Mouse (Mus musculus): ENCODE data around the gene Nlrp3. TPM values are rescaled to one million over a fixed set of nuclear protein-coding genes. Genes with fewer than 3 reads are reported as not detected.
A peak's percentile ranks its signal among the peaks of the same experiment; 100 is the strongest.
"Not testable (repeated sequence)": the region's sequence is repeated elsewhere in the genome, so short reads cannot be mapped to it uniquely, and the experiment has no call there.

Gene Nlrp3
- polyA plus RNA-seq, 1 experiment from 2014 or later = not detected

DNA sequence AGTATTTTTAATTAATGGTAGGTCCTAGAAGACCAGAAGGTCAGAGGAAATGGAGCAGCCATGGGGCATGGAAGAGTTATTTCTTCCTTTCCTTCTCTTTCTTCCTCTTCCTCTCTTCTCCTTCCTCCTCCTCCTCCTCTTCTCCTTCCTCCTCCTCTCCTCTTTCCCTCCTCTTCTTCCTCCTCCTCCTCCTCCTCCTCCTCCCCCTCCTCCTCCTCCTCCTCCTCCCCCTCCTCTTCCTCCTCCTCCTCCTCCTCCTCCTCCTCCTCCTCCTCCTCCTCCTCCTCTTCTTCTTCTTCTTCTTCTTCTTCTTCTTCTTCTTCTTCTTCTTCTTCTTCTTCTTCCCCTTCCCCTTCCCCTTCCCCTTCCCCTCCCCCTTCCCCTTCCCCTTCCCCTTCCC lies 34.8 kb downstream of the Nlrp3 start, which contains the start of gene Olfr222:
Gene Olfr222, minus strand, starts transcription at position 101 of the 400 bp plus-strand sequence.
- not testable (repeated sequence) for H3K4me3 ChIP-seq (replicated peaks; ENCODE audit: low read depth, low read length); ATAC-seq (ENCODE audit: low FRiP score, low TSS enrichment); DNase-seq; H3K36me3 ChIP-seq (ENCODE audit: control insufficient read depth, insufficient read depth, low read length); H3K27ac ChIP-seq (replicated peaks; ENCODE audit: low read depth, low read length); H3K4me2 ChIP-seq (ENCODE audit: low read length); H3K4me1 ChIP-seq (ENCODE audit: control insufficient read depth, insufficient read depth, low read length); H3K9ac ChIP-seq (replicated peaks; ENCODE audit: low read length); H3K27me3 ChIP-seq (ENCODE audit: control insufficient read depth, insufficient read depth, low read length); H3K9me3 ChIP-seq (ENCODE audit: control insufficient read depth, low read length)

DNA sequence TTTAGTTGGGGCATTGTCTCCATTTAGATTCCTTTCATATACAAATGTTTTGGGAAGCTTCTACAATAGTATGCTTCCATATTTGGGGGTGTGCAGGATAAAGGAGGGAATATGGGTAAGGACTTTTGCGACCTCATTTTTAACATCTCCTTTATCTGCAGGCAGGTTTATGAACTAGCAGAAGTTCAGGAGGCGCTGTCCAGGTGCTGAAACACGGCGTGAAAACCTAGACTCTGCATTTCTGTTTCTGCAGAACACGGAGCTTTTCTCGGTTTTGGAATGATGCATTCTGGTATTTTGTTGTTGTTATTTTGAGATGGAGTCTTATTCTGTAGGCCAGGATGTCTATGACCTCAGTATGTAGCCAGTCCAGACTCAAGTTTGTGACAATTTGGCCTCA lies 43.2 kb downstream of the Nlrp3 start:
- Histone ChIP-seq H3K4me3 (replicated peaks; ENCODE audit: low read depth, low read length) (no peak overlapping the region), H3K36me3 (ENCODE audit: control insufficient read depth, insufficient read depth, low read length) (no peaks in the 10 kb centered on the region), H3K27ac (replicated peaks; ENCODE audit: low read depth, low read length) (no peak overlapping the region), H3K27me3 (ENCODE audit: control insufficient read depth, insufficient read depth, low read length) (no peaks in the 10 kb centered on the region), H3K9me3 (ENCODE audit: control insufficient read depth, low read length) (no peaks in the 10 kb centered on the region), H3K9ac (replicated peaks; ENCODE audit: low read length) (no peak overlapping the region), H3K4me1 (ENCODE audit: control insufficient read depth, insufficient read depth, low read length) (no peaks in the 10 kb centered on the region), H3K4me2 (ENCODE audit: low read length) (no peak overlapping the region)
- WGBS = 37% methylated on average over 6 of the region's 6 CpGs
- DNase-seq (peak; percentile 17), ATAC-seq (ENCODE audit: low FRiP score, low TSS enrichment) (no peak)

DNA sequence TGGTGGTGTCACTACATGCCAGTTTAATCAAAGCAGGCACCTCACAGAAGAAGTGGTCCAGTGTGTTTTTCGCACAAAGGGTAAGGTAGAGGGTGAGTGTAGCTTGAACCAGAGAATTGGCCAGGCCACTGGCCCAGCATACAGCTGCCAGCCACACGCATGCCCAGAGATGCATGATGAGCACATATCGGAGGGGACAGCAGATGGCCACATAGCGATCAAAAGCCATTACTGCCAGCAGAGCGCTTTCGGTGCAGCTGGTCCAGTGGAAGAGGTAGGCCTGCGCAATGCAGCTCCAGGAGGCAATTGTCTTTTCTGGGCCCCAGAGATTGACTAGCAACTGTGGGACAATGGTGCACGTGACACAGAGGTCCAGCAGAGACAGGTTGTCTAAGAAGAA lies 48.1 kb downstream of the Nlrp3 start:
- H3K36me3 ChIP-seq (ENCODE audit: control insufficient read depth, insufficient read depth, low read length) = no peaks in the 10 kb centered on the region
- DNase-seq (no peak), ATAC-seq (ENCODE audit: low FRiP score, low TSS enrichment) (no peak)
- no peaks in the 10 kb centered on the region for H3K27me3 ChIP-seq (ENCODE audit: control insufficient read depth, insufficient read depth, low read length)
- no peak overlapping the region for H3K4me3 ChIP-seq (replicated peaks; ENCODE audit: low read depth, low read length)
- H3K9ac ChIP-seq (replicated peaks; ENCODE audit: low read length) = no peak overlapping the region
- no peaks in the 10 kb centered on the region for H3K9me3 ChIP-seq (ENCODE audit: control insufficient read depth, low read length)
- H3K27ac ChIP-seq (replicated peaks; ENCODE audit: low read depth, low read length) = no peak overlapping the region
- no peaks in the 10 kb centered on the region for H3K4me1 ChIP-seq (ENCODE audit: control insufficient read depth, insufficient read depth, low read length)
- 82% methylated on average over 8 of the region's 8 CpGs for WGBS
- H3K4me2 ChIP-seq (ENCODE audit: low read length) = no peak overlapping the region

DNA sequence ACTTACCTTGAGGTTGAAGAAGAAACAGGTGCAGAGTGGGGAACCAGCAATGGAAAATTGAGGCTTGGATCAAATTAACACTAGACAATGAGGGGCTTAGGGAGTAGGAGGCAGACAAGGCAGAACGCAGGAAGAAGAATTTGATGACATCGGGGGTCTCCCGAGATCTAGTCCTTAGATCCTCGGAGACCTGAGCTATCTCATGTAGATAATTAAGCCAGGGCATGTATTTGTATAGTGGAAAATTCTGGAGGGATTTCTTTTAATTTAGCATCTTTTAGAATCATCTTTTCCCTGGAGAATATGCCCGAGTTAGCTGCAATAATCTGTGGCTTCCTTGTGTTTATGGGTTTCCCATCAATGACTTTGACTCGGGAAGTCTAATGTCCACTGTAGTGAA lies 51.8 kb downstream of the Nlrp3 start, which contains the start of gene Olfr223:
Gene Olfr223, minus strand, starts transcription at position 101 of the 400 bp plus-strand sequence.
- no peak within 1 kb of the TSS for H3K9ac ChIP-seq (replicated peaks; ENCODE audit: low read length)
- WGBS = 84% methylated on average over 6 of the region's 6 CpGs
- H3K9me3 ChIP-seq (ENCODE audit: control insufficient read depth, low read length) = no peaks in the 10 kb centered on the region
- ATAC-seq (ENCODE audit: low FRiP score, low TSS enrichment) = no peak
- no peak within 1 kb of the TSS for H3K4me3 ChIP-seq (replicated peaks; ENCODE audit: low read depth, low read length)
- DNase-seq = no peak
- no peaks in the 10 kb centered on the region for H3K27me3 ChIP-seq (ENCODE audit: control insufficient read depth, insufficient read depth, low read length)
- H3K27ac ChIP-seq (replicated peaks; ENCODE audit: low read depth, low read length) = no peak within 1 kb of the TSS
- no peaks in the 10 kb centered on the region for H3K4me1 ChIP-seq (ENCODE audit: control insufficient read depth, insufficient read depth, low read length)
- no peak within 1 kb of the TSS for H3K4me2 ChIP-seq (ENCODE audit: low read length)
- H3K36me3 ChIP-seq (ENCODE audit: control insufficient read depth, insufficient read depth, low read length) = no peaks in the 10 kb centered on the region

DNA sequence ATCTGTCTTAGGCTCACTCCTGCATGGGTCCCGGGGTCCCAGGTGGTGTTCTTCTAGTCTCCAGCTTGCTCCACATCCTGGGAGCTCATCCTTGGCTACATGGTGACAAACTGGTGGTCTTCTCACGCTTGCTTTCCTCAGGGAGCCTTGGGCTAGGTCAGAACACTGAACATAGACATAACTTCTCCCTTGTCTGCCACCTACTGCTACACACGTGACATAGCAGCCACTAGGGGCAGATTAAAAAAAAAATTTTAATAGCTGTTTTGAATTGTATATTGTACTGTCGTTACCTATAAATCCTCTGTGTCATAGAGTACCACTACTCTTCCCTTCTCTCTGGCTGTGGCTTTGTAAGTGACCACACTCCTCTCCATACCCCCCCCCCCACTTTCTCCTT lies 54.7 kb downstream of the Nlrp3 start:
- no peaks in the 10 kb centered on the region for H3K4me1 ChIP-seq (ENCODE audit: control insufficient read depth, insufficient read depth, low read length)
- no peak overlapping the region for H3K9ac ChIP-seq (replicated peaks; ENCODE audit: low read length)
- H3K4me3 ChIP-seq (replicated peaks; ENCODE audit: low read depth, low read length) = no peak overlapping the region
- no peak overlapping the region for H3K4me2 ChIP-seq (ENCODE audit: low read length)
- H3K36me3 ChIP-seq (ENCODE audit: control insufficient read depth, insufficient read depth, low read length) = no peaks in the 10 kb centered on the region
- no peak overlapping the region for H3K27ac ChIP-seq (replicated peaks; ENCODE audit: low read depth, low read length)
- DNase-seq (peak; percentile 7), ATAC-seq (ENCODE audit: low FRiP score, low TSS enrichment) (no peak)
- H3K9me3 ChIP-seq (ENCODE audit: control insufficient read depth, low read length) = no peaks in the 10 kb centered on the region
- H3K27me3 ChIP-seq (ENCODE audit: control insufficient read depth, insufficient read depth, low read length) = no peaks in the 10 kb centered on the region
- WGBS = 49% methylated on average over 4 of the region's 4 CpGs

DNA sequence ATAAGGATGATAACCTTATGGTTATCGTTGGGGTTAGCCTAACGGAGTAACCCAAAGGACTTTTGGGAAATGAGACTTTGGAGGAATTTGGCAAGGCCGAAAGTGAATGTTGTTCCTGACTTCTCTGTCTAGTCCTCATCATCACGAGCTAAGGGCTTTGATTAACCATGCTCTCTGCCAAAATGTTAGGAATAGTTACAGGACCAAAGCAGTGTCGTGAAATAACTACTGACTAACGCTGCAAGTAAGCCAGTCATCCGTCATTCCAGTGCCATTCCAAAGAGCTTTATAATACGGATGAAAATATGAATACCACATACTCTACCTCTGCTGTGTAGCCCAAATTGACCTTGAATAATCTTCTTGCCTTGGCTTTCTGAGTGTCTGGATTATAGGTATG lies 55.6 kb downstream of the Nlrp3 start:
- WGBS = 90% methylated on average over 8 of the region's 8 CpGs

DNA sequence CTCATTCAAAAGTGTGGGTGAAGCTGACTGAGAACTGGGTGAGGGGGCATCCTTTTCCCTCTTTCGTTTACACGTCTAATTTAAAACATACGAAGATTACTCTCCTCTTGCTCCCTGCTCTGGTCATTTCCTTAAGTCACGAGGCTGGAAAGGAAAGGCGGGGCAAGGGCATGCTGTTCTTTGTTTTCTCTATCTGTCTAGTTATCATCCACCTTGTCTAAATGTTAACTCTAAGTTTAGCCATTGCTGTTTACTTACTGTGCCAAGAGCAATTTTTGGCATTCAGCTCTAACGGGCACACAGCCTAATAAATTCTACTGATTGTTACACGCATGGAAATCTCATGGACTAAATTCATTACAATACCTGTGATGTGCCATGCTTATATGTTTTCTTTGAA lies 57.8 kb downstream of the Nlrp3 start:
- Histone ChIP-seq H3K4me3 (replicated peaks; ENCODE audit: low read depth, low read length) (no peak overlapping the region), H3K9ac (replicated peaks; ENCODE audit: low read length) (no peak overlapping the region), H3K27ac (replicated peaks; ENCODE audit: low read depth, low read length) (no peak overlapping the region), H3K9me3 (ENCODE audit: control insufficient read depth, low read length) (no peaks in the 10 kb centered on the region), H3K27me3 (ENCODE audit: control insufficient read depth, insufficient read depth, low read length) (no peaks in the 10 kb centered on the region), H3K4me1 (ENCODE audit: control insufficient read depth, insufficient read depth, low read length) (no peaks in the 10 kb centered on the region), H3K36me3 (ENCODE audit: control insufficient read depth, insufficient read depth, low read length) (no peaks in the 10 kb centered on the region), H3K4me2 (ENCODE audit: low read length) (no peak overlapping the region)
- DNase-seq = no peak
- no peak for ATAC-seq (ENCODE audit: low FRiP score, low TSS enrichment)
- 82% methylated on average over 7 of the region's 7 CpGs for WGBS

More for the DNA sequence above, 55.6 kb downstream of the Nlrp3 start:
- no peak for ATAC-seq (ENCODE audit: low FRiP score, low TSS enrichment)
- Histone ChIP-seq H3K27me3 (ENCODE audit: control insufficient read depth, insufficient read depth, low read length) (no peaks in the 10 kb centered on the region), H3K36me3 (ENCODE audit: control insufficient read depth, insufficient read depth, low read length) (no peaks in the 10 kb centered on the region), H3K4me2 (ENCODE audit: low read length) (no peak overlapping the region), H3K4me1 (ENCODE audit: control insufficient read depth, insufficient read depth, low read length) (no peaks in the 10 kb centered on the region), H3K27ac (replicated peaks; ENCODE audit: low read depth, low read length) (no peak overlapping the region), H3K4me3 (replicated peaks; ENCODE audit: low read depth, low read length) (no peak overlapping the region), H3K9me3 (ENCODE audit: control insufficient read depth, low read length) (no peaks in the 10 kb centered on the region), H3K9ac (replicated peaks; ENCODE audit: low read length) (no peak overlapping the region)
- no peak for DNase-seq

DNA sequence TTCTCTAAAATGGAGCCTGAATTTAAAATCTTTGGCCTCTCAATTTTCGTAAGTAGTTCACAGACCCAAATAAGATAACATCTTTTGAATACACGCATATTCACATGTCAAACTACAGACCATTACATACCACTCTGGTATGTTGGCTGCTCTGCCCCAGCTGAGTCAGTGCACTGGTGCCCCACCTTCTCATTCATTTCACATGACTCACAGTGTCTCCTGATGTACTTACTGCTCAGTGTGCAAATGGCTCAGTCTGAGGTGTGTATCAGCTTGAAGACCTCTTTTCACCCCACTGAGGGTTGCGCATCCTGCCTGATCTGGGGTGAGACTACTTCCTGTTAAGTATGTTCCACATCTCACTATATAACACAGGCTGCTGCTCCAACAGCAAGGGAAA lies 59.5 kb downstream of the Nlrp3 start:
- no peak for DNase-seq
- ATAC-seq (ENCODE audit: low FRiP score, low TSS enrichment) = no peak
- H3K9ac ChIP-seq (replicated peaks; ENCODE audit: low read length) = no peak overlapping the region
- no peaks in the 10 kb centered on the region for H3K36me3 ChIP-seq (ENCODE audit: control insufficient read depth, insufficient read depth, low read length)
- H3K9me3 ChIP-seq (ENCODE audit: control insufficient read depth, low read length) = no peaks in the 10 kb centered on the region
- no peaks in the 10 kb centered on the region for H3K27me3 ChIP-seq (ENCODE audit: control insufficient read depth, insufficient read depth, low read length)
- H3K4me1 ChIP-seq (ENCODE audit: control insufficient read depth, insufficient read depth, low read length) = no peaks in the 10 kb centered on the region
- no peak overlapping the region for H3K27ac ChIP-seq (replicated peaks; ENCODE audit: low read depth, low read length)
- H3K4me3 ChIP-seq (replicated peaks; ENCODE audit: low read depth, low read length) = no peak overlapping the region
- 92% methylated on average over 3 of the region's 3 CpGs for WGBS
- H3K4me2 ChIP-seq (ENCODE audit: low read length) = no peak overlapping the region

DNA sequence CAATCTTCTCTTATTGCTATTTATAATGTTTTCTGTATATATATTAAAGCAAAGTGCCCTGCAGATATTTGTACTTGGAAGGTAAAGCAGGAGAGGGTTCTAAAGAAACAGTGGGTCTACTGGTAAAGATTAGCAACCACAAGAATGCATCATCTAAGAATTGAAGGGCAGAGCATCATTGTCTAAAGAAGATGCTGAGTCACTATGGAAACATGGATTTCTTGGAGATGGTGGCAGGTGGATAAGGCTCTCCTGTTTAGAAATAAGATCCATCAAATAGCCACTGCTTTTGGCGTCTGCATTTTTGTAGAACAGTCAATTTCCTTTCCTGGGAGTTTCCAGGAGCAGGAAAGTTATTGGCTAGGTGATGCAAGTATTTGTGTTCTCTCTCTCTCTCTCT lies 60.9 kb downstream of the Nlrp3 start:
- H3K4me2 ChIP-seq (ENCODE audit: low read length) = no peak overlapping the region
- WGBS = 78% methylated on average over 1 of the region's 1 CpGs
- H3K9ac ChIP-seq (replicated peaks; ENCODE audit: low read length) = no peak overlapping the region
- no peak for DNase-seq
- H3K27ac ChIP-seq (replicated peaks; ENCODE audit: low read depth, low read length) = no peak overlapping the region
- no peaks in the 10 kb centered on the region for H3K36me3 ChIP-seq (ENCODE audit: control insufficient read depth, insufficient read depth, low read length)
- no peak for ATAC-seq (ENCODE audit: low FRiP score, low TSS enrichment)
- no peaks in the 10 kb centered on the region for H3K27me3 ChIP-seq (ENCODE audit: control insufficient read depth, insufficient read depth, low read length)
- H3K4me1 ChIP-seq (ENCODE audit: control insufficient read depth, insufficient read depth, low read length) = no peaks in the 10 kb centered on the region
- H3K4me3 ChIP-seq (replicated peaks; ENCODE audit: low read depth, low read length) = no peak overlapping the region
- no peaks in the 10 kb centered on the region for H3K9me3 ChIP-seq (ENCODE audit: control insufficient read depth, low read length)

Measured in midbrain, embryonic 14.5 days (tissue).